Mouse (Mus musculus) heart, postnatal 14 days (tissue): ENCODE measurements at regions not wholly inside any gene's neighbourhood (a gene's known extent, or its start where the extent isn't known, plus 50 kb on each side); places are given as distances from the start of the nearest gene placed in this dataset.

Experiments
- DNase-seq, 2 experiments: peaks; one replicate each; pipeline ENCODE4 v3.0.0; 2021 to 2022
- intact Hi-C: fragments of 180-260 bp; cut with DNase I; formaldehyde crosslinking; loops from one replicate; pipeline ENCODE4 v1.15.1; 2025

- intact Hi-C loops, result no loop called here
- no peak for DNase-seq
Observed at GRCm38 (mm10) chr2:61250068-61250800, 287.2 kb upstream of the Rbms1 start.

GRCm38 (mm10) chr2:61247956-61248355 is 285.0 kb upstream of the Rbms1 start:
- DNase-seq, result no peak
- intact Hi-C loops, result no loop called here

GRCm38 (mm10) chr2:61247336-61247735 is 284.3 kb upstream of the Rbms1 start:
- no peak for DNase-seq
- intact Hi-C loops, result no loop called here

GRCm38 (mm10) chr2:61246691-61247258 is 283.8 kb upstream of the Rbms1 start:
- no peak for DNase-seq
- intact Hi-C loops, result no loop called here

GRCm38 (mm10) chr2:61245526-61245925 is 282.5 kb upstream of the Rbms1 start:
- DNase-seq, result no peak
- intact Hi-C loops, result no loop called here

GRCm38 (mm10) chr2:61221676-61222075 is 258.7 kb upstream of the Rbms1 start:
- intact Hi-C loops, result no loop called here
- peak; percentile 6 to 40 for DNase-seq

- intact Hi-C loops, result no loop called here
Observed at GRCm38 (mm10) chr2:61221157-61221556, 258.2 kb upstream of the Rbms1 start.

GRCm38 (mm10) chr2:61213951-61214350 is 251.0 kb upstream of the Rbms1 start:
- intact Hi-C loops, result no loop called here

More at GRCm38 (mm10) chr2:61221157-61221556, 258.2 kb upstream of the Rbms1 start:
- no peak for DNase-seq

GRCm38 (mm10) chr2:61201387-61201786 is 238.4 kb upstream of the Rbms1 start:
- intact Hi-C loops, result no loop called here
- no peak for DNase-seq

More at GRCm38 (mm10) chr2:61213951-61214350, 251.0 kb upstream of the Rbms1 start:
- no peak for DNase-seq

- no peak for DNase-seq
- intact Hi-C loops, result no loop called here
Observed at GRCm38 (mm10) chr2:61193976-61194375, 231.0 kb upstream of the Rbms1 start.

GRCm38 (mm10) chr2:61182424-61182979 is 219.5 kb upstream of the Rbms1 start:
- DNase-seq, result no peak
- intact Hi-C loops, result no loop called here

- intact Hi-C loops, result no loop called here
Observed at GRCm38 (mm10) chr2:61177801-61178200, 214.8 kb upstream of the Rbms1 start.

GRCm38 (mm10) chr2:61176807-61177206 is 213.8 kb upstream of the Rbms1 start:
- peak in 1 of 2 experiments; percentile 9 for DNase-seq

More at GRCm38 (mm10) chr2:61177801-61178200, 214.8 kb upstream of the Rbms1 start:
- DNase-seq, result no peak

GRCm38 (mm10) chr2:61173581-61173980 is 210.6 kb upstream of the Rbms1 start:
- DNase-seq, result no peak
- intact Hi-C loops, result no loop called here

More at GRCm38 (mm10) chr2:61176807-61177206, 213.8 kb upstream of the Rbms1 start:
- intact Hi-C loops, result no loop called here

- intact Hi-C loops, result no loop called here
- no peak for DNase-seq
Observed at GRCm38 (mm10) chr2:61161336-61161735, 198.3 kb upstream of the Rbms1 start.

GRCm38 (mm10) chr2:61159761-61160160 is 196.8 kb upstream of the Rbms1 start:
- no peak for DNase-seq
- intact Hi-C loops, result no loop called here

GRCm38 (mm10) chr2:61138998-61139631 is 176.1 kb upstream of the Rbms1 start:
- intact Hi-C loops, result loop anchor here (10.0 kb wide), 1 partner anchor 234 kb away; no protein-coding TSS in a partner anchor
- DNase-seq, result peak; percentile 47 to 52

GRCm38 (mm10) chr2:61138625-61138997 is 175.6 kb upstream of the Rbms1 start:
- intact Hi-C loops, result loop anchor here (10.0 kb wide), 1 partner anchor 234 kb away; no protein-coding TSS in a partner anchor
- peak; percentile 11 to 29 for DNase-seq

GRCm38 (mm10) chr2:61137378-61137777 is 174.4 kb upstream of the Rbms1 start:
- intact Hi-C loops, result loop anchor here (10.0 kb wide), 1 partner anchor 233 kb away; no protein-coding TSS in a partner anchor
- no peak for DNase-seq

GRCm38 (mm10) chr2:61136926-61137325 is 173.9 kb upstream of the Rbms1 start:
- no peak for DNase-seq
- intact Hi-C loops, result loop anchor here (10.0 kb wide), 1 partner anchor 232 kb away; no protein-coding TSS in a partner anchor
